ENCODE assay signal across 22 mouse cellular contexts in the genomic region with DNA sequence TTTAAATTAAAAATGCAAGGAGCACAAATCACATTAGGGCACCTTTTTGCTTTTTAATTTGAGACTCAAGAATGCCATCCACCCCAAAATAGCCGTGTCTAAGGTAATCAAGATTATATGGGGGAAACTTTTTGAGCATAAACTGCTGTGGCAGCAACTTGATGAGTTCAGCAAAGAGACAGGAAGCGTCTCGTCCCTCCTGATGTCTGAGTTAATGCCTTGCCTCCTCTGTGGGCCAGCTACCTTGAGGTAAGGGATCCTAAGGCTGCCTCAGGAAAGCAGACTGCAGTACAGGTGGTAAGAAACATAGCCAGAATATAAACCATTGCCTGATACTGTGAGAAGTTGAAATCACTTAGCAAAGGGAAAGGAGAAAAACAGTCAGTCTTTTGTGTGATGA.
DNase-seq lines count a peak whose midpoint lies in the region; ATAC-seq lines count a peak whose summit lies in the region.
"Had no signal": no experiment of that assay in that cellular context is flagged by ENCODE, and none has a peak within 500 bp of the region (broad histone marks: within the 10 kb centered on the region; RNA-seq: fewer than 3 reads in every experiment).

No protein-coding gene starts in this region.

- peak; percentile 15 for DNase-seq in induced T-regulatory cell, adult 2 months (ENCODE audit: low read depth)
- no peak for DNase-seq in urinary bladder, postnatal 36 days (ENCODE audit: low spot score in 2 of 2)
- DNase-seq in right cerebral cortex, adult 2 months (ENCODE audit: low spot score in 2 of 2) = no peak
- no peak for DNase-seq in testis, postnatal 14 days (ENCODE audit: low spot score)
- DNase-seq: adrenal gland, adult 2 months; adrenal gland, postnatal 10 days; adrenal gland, postnatal 25 days; cerebellum, adult 11-12 months; cerebellum, adult 2 months; cerebellum, adult 9-10 months; cerebellum, postnatal 14 days; cerebellum, postnatal 36 days; embryo, embryonic 11 days had no signal

- WGBS in macrophage (ENCODE audit: missing documents) = 87% methylated on average over 3 of the region's 3 CpGs

- peak; percentile 75 for ATAC-seq in CD4-positive, CD25-positive, alpha-beta regulatory T cell, adult 4 months
- ATAC-seq: forebrain, embryonic 14.5 days; forebrain, embryonic 16.5 days had no signal

- H3K79me2 ChIP-seq in macrophage (ENCODE audit: inconsistent target) = no peaks in the 10 kb centered on the region

- no peak overlapping the region for H3K4me3 ChIP-seq in macrophage (ENCODE audit: inconsistent target)
- H3K4me3 ChIP-seq: embryonic facial prominence, embryonic 13.5 days; embryonic facial prominence, embryonic 15.5 days; erythroblast, embryonic 14.5 days; forebrain, embryonic 10.5 days; forebrain, embryonic 12.5 days had no signal

- no peaks in the 10 kb centered on the region for H3K36me3 ChIP-seq in macrophage (ENCODE audit: inconsistent target)

- H3K27ac ChIP-seq in macrophage = peak overlapping the region; percentile 31
- H3K27ac ChIP-seq: embryonic facial prominence, embryonic 13.5 days; embryonic facial prominence, embryonic 15.5 days; forebrain, embryonic 10.5 days; forebrain, embryonic 12.5 days had no signal
